Mouse (Mus musculus) erythroblast, embryonic 14.5 days (primary cell): ENCODE measurements around the gene Mios. TPM values are rescaled to one million over a fixed set of nuclear protein-coding genes. Genes with fewer than 3 reads are reported as not detected.

Experiments
- H3K27me3 ChIP-seq: 2 replicates; pipeline ENCODE4 v1.6.1; 2012; ENCODE audit warnings: inconsistent platforms; ENCODE audit not compliant: control insufficient read depth
- H3K36me3 ChIP-seq: 2 replicates; pipeline ENCODE4 v1.6.1; 2012; ENCODE audit warnings: mild to moderate bottlenecking, inconsistent platforms; ENCODE audit not compliant: control insufficient read depth
- H3K4me1 ChIP-seq: 2 replicates; pipeline ENCODE4 v1.6.1; 2012; ENCODE audit warnings: inconsistent platforms; ENCODE audit not compliant: control insufficient read depth
- H3K4me3 ChIP-seq: replicated peaks from 2 replicates; pipeline ENCODE3; 2012; ENCODE audit warnings: moderate library complexity, mild to moderate bottlenecking, inconsistent platforms
- H3K9me3 ChIP-seq: 2 replicates; pipeline ENCODE4 v1.6.1; 2012; ENCODE audit warnings: low read length, inconsistent platforms, mixed read lengths; ENCODE audit not compliant: control insufficient read depth
- GATA1 ChIP-seq: IDR thresholded peaks from 2 replicates; pipeline ENCODE4 v1.6.1; 2012; ENCODE audit warnings: low read length, inconsistent platforms, mixed read lengths
- TAL1 ChIP-seq: IDR thresholded peaks from 3 replicates; pipeline ENCODE4 v1.6.1; 2012; ENCODE audit warnings: low read length, inconsistent platforms, mixed read lengths
- polyA plus RNA-seq: library from polyadenylated mRNA; stranded (reverse); fragments of >175 nt; gene quantifications from 2 replicates; pipeline ENCODE4 v1.2.3, GENCODE M21; 2012

Mios gene
- polyA plus RNA-seq, 1 experiment = 0.38 TPM

- H3K4me3 ChIP-seq = no peak overlapping the region
- H3K36me3 ChIP-seq = peaks cover 23% of the 10 kb centered on the region
- no peak for TF ChIP-seq TAL1
- TF ChIP-seq GATA1 = no peak
- no peaks in the 10 kb centered on the region for H3K27me3 ChIP-seq
- H3K9me3 ChIP-seq = no peaks in the 10 kb centered on the region
- peaks cover 29% of the 10 kb centered on the region for H3K4me1 ChIP-seq
Observed at GRCm38 (mm10) chr6:8274387-8275054, 65.5 kb downstream of the Mios start.

GRCm38 (mm10) chr6:8275098-8275497, 66.1 kb downstream of the Mios start:
- Histone ChIP-seq H3K36me3 (peaks cover 23% of the 10 kb centered on the region), H3K4me1 (peaks cover 25% of the 10 kb centered on the region), H3K4me3 (no peak overlapping the region), H3K27me3 (no peaks in the 10 kb centered on the region), H3K9me3 (no peaks in the 10 kb centered on the region)
- TF ChIP-seq GATA1 (no peak), TAL1 (no peak)

GRCm38 (mm10) chr6:8276431-8276830, 67.4 kb downstream of the Mios start:
- TF ChIP-seq GATA1 (no peak), TAL1 (no peak)
- H3K36me3 ChIP-seq = peaks cover 17% of the 10 kb centered on the region
- H3K4me3 ChIP-seq = no peak overlapping the region
- peaks cover 25% of the 10 kb centered on the region for H3K4me1 ChIP-seq
- no peaks in the 10 kb centered on the region for H3K27me3 ChIP-seq
- no peaks in the 10 kb centered on the region for H3K9me3 ChIP-seq

DNA sequence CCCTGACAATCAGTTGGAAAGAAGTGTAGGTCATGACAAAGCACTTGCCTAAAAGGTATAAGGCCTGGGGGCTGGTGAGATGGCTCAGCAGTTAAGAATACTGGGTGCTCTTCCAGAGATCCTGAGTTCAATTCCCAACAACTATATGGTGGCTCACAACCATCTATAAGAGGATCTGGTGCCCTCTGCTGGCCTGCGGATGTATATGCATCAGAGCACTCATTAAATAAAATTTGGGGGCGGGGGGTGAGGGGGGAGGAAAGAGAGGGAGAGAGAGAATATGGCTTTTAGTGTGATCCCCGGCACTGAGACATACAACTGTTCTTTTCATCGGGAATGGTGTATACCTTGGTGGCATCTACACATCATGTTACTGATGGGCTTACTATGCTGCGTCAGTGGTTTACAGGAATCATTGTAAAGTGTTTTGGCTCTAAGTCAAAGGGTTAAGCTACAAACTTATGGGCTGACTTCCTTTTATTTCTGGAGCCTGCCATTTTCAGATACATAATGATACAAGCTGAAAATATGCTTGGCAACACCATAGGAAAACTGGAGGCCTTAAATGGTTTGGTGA, 69.5 kb downstream of the Mios start:
- no peaks in the 10 kb centered on the region for H3K27me3 ChIP-seq
- no peak for TF ChIP-seq GATA1
- no peak for TF ChIP-seq TAL1
- H3K4me1 ChIP-seq = peaks cover 25% of the 10 kb centered on the region
- no peak overlapping the region for H3K4me3 ChIP-seq
- peaks cover 8% of the 10 kb centered on the region for H3K36me3 ChIP-seq
- no peaks in the 10 kb centered on the region for H3K9me3 ChIP-seq

DNA sequence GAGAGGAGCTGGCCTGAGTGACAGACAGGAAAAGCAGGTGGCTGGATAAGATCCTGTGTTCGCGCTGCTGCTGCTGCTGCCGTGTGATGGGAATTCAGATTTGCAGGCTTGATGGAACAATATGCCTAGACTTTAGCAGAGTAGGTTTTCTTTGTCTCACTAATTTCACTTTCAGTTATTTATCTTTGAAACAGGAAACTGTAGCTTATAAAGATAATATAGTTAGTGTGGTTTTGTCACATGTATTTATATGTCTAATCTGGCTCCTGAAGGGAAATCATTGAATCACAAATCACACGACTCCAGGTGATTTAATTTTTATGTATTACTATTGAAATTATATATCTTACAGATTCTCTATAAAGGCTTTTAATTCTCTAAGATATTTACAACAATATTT, 74.2 kb downstream of the Mios start:
- H3K4me1 ChIP-seq = peaks cover 7% of the 10 kb centered on the region
- H3K36me3 ChIP-seq = peaks cover 19% of the 10 kb centered on the region
- no peaks in the 10 kb centered on the region for H3K9me3 ChIP-seq
- no peaks in the 10 kb centered on the region for H3K27me3 ChIP-seq
- TF ChIP-seq TAL1 (no peak), GATA1 (no peak)
- H3K4me3 ChIP-seq = no peak overlapping the region

DNA sequence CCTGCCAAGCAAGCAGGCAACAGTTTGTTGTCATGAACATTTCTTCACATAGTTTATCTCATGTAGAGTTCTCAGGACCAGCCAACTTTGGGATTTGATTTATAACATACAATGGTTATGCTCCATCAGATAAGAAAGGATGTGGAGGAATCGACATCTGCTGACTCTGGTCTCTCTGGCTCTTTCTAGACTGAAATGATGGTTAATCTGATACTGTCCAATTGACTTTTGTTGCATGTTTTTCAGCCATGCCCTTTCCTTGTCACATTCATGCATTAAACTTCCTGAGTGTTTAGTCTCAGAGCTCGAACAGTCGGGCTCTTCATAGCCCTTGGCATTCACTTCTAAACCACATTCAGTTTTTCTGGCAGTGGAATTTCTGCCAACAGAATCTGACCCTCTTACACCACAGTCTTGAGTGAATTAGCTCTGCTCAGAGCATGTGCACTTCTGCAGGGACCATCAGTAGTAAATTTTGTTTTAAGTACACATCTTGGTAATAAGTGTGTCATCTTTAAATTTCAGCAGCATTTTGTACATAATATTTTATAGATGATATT, 76.5 kb downstream of the Mios start:
- Histone ChIP-seq H3K27me3 (no peaks in the 10 kb centered on the region), H3K36me3 (peaks cover 11% of the 10 kb centered on the region), H3K4me1 (peaks cover 3% of the 10 kb centered on the region), H3K4me3 (no peak overlapping the region), H3K9me3 (no peaks in the 10 kb centered on the region)
- TF ChIP-seq GATA1 = no peak
- TF ChIP-seq TAL1 = no peak

Other genes with a start within 250 kb of the Mios start
- not detected in 2 replicates for gene Col28a1, start 16.6 kb upstream of the Mios start, polyA plus RNA-seq
- 0.57 and 0.87 TPM in 2 replicates for gene Rpa3, start 50.0 kb downstream of the Mios start, polyA plus RNA-seq
- gene Umad1, start 50.1 kb downstream of the Mios start, polyA plus RNA-seq = 0.62 and 1.5 TPM in 2 replicates
- gene Gm45062, start 50.2 kb downstream of the Mios start, polyA plus RNA-seq = not detected in 2 replicates